Mouse (Mus musculus): ENCODE results near the gene Fmod. TPM values are rescaled to one million over a fixed set of nuclear protein-coding genes. Genes with fewer than 3 reads are reported as not detected.

Fmod gene
- polyA plus RNA-seq, 2 experiments, result 1.1 TPM

- ATAC-seq (ENCODE audit: insufficient read depth), result peak; percentile 11; the same call in 1 of the 2 replicates
- WGBS (ENCODE audit: insufficient replicate concordance), result 15% methylated on average over 4 of the region's 4 CpGs
- Histone ChIP-seq H3K27me3 (ENCODE audit: control insufficient read depth, insufficient read depth, low read length) (peaks cover 40% of the 10 kb centered on the region), H3K4me1 (replicated peaks; ENCODE audit: control insufficient read depth in 2 of 2, insufficient read depth in 2 of 2, low read length in 1 of 2) (peaks cover 44 to 68% of the 10 kb centered on the region in 2 experiments), H3K27ac (peak overlapping the region; percentile 25; the same call in 1 of the 2 replicates), H3K9ac (replicated peaks) (no peak overlapping the region), H3K4me2 (ENCODE audit: low read depth) (no peak overlapping the region; the same call in 1 of the 2 replicates), H3K36me3 (replicated peaks; ENCODE audit: control insufficient read depth, insufficient read depth, low read depth) (no peaks in the 10 kb centered on the region), H3K4me3 (ENCODE audit: insufficient read depth in 1 of 2, low read depth in 2 of 2, low read length in 2 of 2) (no peak overlapping the region), H3K9me3 (ENCODE audit: control insufficient read depth, low read length) (no peaks in the 10 kb centered on the region)
- DNase-seq (ENCODE audit: low read depth in 3 of 3, low spot score in 3 of 3), result no peak
- TF ChIP-seq CTCF (IDR thresholded peaks at IDR 0.05; ENCODE audit: low read depth) (no peak), EP300 (IDR thresholded peaks at IDR 0.05; ENCODE audit: low read depth) (no peak)
Measured at GRCm38 (mm10) chr1:134065241-134065809, 28.3 kb downstream of the Fmod start.

GRCm38 (mm10) chr1:134066554-134066953 is 29.5 kb downstream of the Fmod start:
- Histone ChIP-seq H3K4me3 (ENCODE audit: insufficient read depth in 1 of 2, low read depth in 2 of 2, low read length in 2 of 2) (no peak overlapping the region), H3K4me2 (ENCODE audit: low read depth) (no peak overlapping the region; the same call in 1 of the 2 replicates), H3K9ac (replicated peaks) (no peak overlapping the region), H3K4me1 (replicated peaks; ENCODE audit: control insufficient read depth in 2 of 2, insufficient read depth in 2 of 2, low read length in 1 of 2) (peaks cover 48 to 70% of the 10 kb centered on the region in 2 experiments), H3K27me3 (ENCODE audit: control insufficient read depth, insufficient read depth, low read length) (peaks cover 38% of the 10 kb centered on the region), H3K9me3 (ENCODE audit: control insufficient read depth, low read length) (no peaks in the 10 kb centered on the region), H3K27ac (no peak overlapping the region), H3K36me3 (replicated peaks; ENCODE audit: control insufficient read depth, insufficient read depth, low read depth) (no peaks in the 10 kb centered on the region)
- DNase-seq (ENCODE audit: low read depth in 3 of 3, low spot score in 3 of 3) (no peak), ATAC-seq (ENCODE audit: insufficient read depth) (no peak)
- TF ChIP-seq CTCF (IDR thresholded peaks at IDR 0.05; ENCODE audit: low read depth) (no peak), EP300 (IDR thresholded peaks at IDR 0.05; ENCODE audit: low read depth) (no peak)
- 52% methylated on average over 3 of the region's 3 CpGs for WGBS (ENCODE audit: insufficient replicate concordance)

GRCm38 (mm10) chr1:134067143-134067619 is 30.1 kb downstream of the Fmod start:
- H3K27ac ChIP-seq, result no peak overlapping the region
- H3K27me3 ChIP-seq (ENCODE audit: control insufficient read depth, insufficient read depth, low read length), result peaks cover 32% of the 10 kb centered on the region
- no peak for DNase-seq (ENCODE audit: low read depth in 3 of 3, low spot score in 3 of 3)
- H3K4me2 ChIP-seq (ENCODE audit: low read depth), result peak overlapping the region; percentile 2; the same call in 1 of the 2 replicates
- H3K4me3 ChIP-seq (ENCODE audit: insufficient read depth in 1 of 2, low read depth in 2 of 2, low read length in 2 of 2), result no peak overlapping the region
- H3K4me1 ChIP-seq (replicated peaks; ENCODE audit: control insufficient read depth in 2 of 2, insufficient read depth in 2 of 2, low read length in 1 of 2), result peaks cover 49 to 71% of the 10 kb centered on the region in 2 experiments
- 7% methylated on average over 8 of the region's 8 CpGs for WGBS (ENCODE audit: insufficient replicate concordance)
- ATAC-seq (ENCODE audit: insufficient read depth), result no peak
- no peak for TF ChIP-seq EP300 (IDR thresholded peaks at IDR 0.05; ENCODE audit: low read depth)
- TF ChIP-seq CTCF (IDR thresholded peaks at IDR 0.05; ENCODE audit: low read depth), result no peak
- no peaks in the 10 kb centered on the region for H3K9me3 ChIP-seq (ENCODE audit: control insufficient read depth, low read length)
- no peaks in the 10 kb centered on the region for H3K36me3 ChIP-seq (replicated peaks; ENCODE audit: control insufficient read depth, insufficient read depth, low read depth)
- H3K9ac ChIP-seq (replicated peaks), result no peak overlapping the region

- Histone ChIP-seq H3K9ac (replicated peaks) (no peak overlapping the region), H3K27ac (peak overlapping the region; percentile 99), H3K4me1 (replicated peaks; ENCODE audit: control insufficient read depth in 2 of 2, insufficient read depth in 2 of 2, low read length in 1 of 2) (peaks cover 57 to 73% of the 10 kb centered on the region in 2 experiments), H3K4me2 (ENCODE audit: low read depth) (0 out of 2 replicates have a peak overlapping the region, but pooled peaks have one; percentile 16), H3K9me3 (ENCODE audit: control insufficient read depth, low read length) (no peaks in the 10 kb centered on the region), H3K36me3 (replicated peaks; ENCODE audit: control insufficient read depth, insufficient read depth, low read depth) (peaks cover 11% of the 10 kb centered on the region), H3K4me3 (ENCODE audit: insufficient read depth in 1 of 2, low read depth in 2 of 2, low read length in 2 of 2) (no peak overlapping the region), H3K27me3 (ENCODE audit: control insufficient read depth, insufficient read depth, low read length) (peaks cover 11% of the 10 kb centered on the region)
- TF ChIP-seq CTCF (IDR thresholded peaks at IDR 0.05; ENCODE audit: low read depth), result no peak
- ATAC-seq (ENCODE audit: insufficient read depth) (no peak), DNase-seq (ENCODE audit: low read depth in 3 of 3, low spot score in 3 of 3) (no peak)
- 76% methylated on average over 8 of the region's 8 CpGs for WGBS (ENCODE audit: insufficient replicate concordance)
Measured at GRCm38 (mm10) chr1:134070099-134070669, 33.1 kb downstream of the Fmod start.

- peaks cover 24% of the 10 kb centered on the region for H3K36me3 ChIP-seq (replicated peaks; ENCODE audit: control insufficient read depth, insufficient read depth, low read depth)
- 40% methylated on average over 10 of the region's 10 CpGs for WGBS (ENCODE audit: insufficient replicate concordance)
- H3K4me1 ChIP-seq (replicated peaks; ENCODE audit: control insufficient read depth in 2 of 2, insufficient read depth in 2 of 2, low read length in 1 of 2), result peaks cover 63 to 74% of the 10 kb centered on the region in 2 experiments
- H3K4me3 ChIP-seq (ENCODE audit: insufficient read depth in 1 of 2, low read depth in 2 of 2, low read length in 2 of 2), result no peak overlapping the region
- no peak for TF ChIP-seq CTCF (IDR thresholded peaks at IDR 0.05; ENCODE audit: low read depth)
- no peak for TF ChIP-seq EP300 (IDR thresholded peaks at IDR 0.05; ENCODE audit: low read depth)
- DNase-seq (ENCODE audit: low read depth in 3 of 3, low spot score in 3 of 3) (no peak), ATAC-seq (ENCODE audit: insufficient read depth) (no peak)
- H3K27ac ChIP-seq, result peak overlapping the region; percentile 99
- peaks cover 2% of the 10 kb centered on the region for H3K27me3 ChIP-seq (ENCODE audit: control insufficient read depth, insufficient read depth, low read length)
- H3K4me2 ChIP-seq (ENCODE audit: low read depth), result peak overlapping the region; percentile 93
- H3K9ac ChIP-seq (replicated peaks), result peak overlapping the region; percentile 47
- no peaks in the 10 kb centered on the region for H3K9me3 ChIP-seq (ENCODE audit: control insufficient read depth, low read length)
Measured at GRCm38 (mm10) chr1:134071411-134072018, 34.5 kb downstream of the Fmod start.

All from liver, embryonic 14.5 days (tissue).